Mouse (Mus musculus) lung, adult 2 months (tissue): ENCODE measurements around the gene Gapvd1. TPM values are rescaled to one million over a fixed set of nuclear protein-coding genes. Genes with fewer than 3 reads are reported as not detected.
"Not testable (repeated sequence)": the region's sequence is repeated elsewhere in the genome, so short reads cannot be mapped to it uniquely, and the experiment has no call there.

Source experiments
- DNase-seq: peaks from one replicate; pipeline ENCODE4 v3.0.0; 2022
- H3K4me1 ChIP-seq: fragments of 200-500 bp; 2 replicates; pipeline ENCODE4 v1.6.1; 2011; ENCODE audit warnings: low read length; ENCODE audit not compliant: control insufficient read depth, insufficient read depth
- H3K4me3 ChIP-seq: fragments of 200-500 bp; replicated peaks from 2 replicates; pipeline ENCODE3; 2011; ENCODE audit warnings: low read depth, mild to moderate bottlenecking, control low read depth, low read length; ENCODE audit errors: extremely low read depth
- CTCF ChIP-seq: fragments of 200-500 bp; IDR thresholded peaks from 2 replicates; pipeline ENCODE4 v1.5.1; 2011; ENCODE audit warnings: mild to moderate bottlenecking, low read length, control low read depth; ENCODE audit not compliant: insufficient read depth
- POLR2A ChIP-seq: fragments of 200-500 bp; IDR thresholded peaks from 2 replicates; pipeline ENCODE4 v1.6.1; 2011; ENCODE audit warnings: low read depth, mild to moderate bottlenecking, control low read depth, low read length, borderline replicate concordance; ENCODE audit errors: extremely low read depth
- WGBS: fragments of 180-500 bp; shearing (Covaris S2); methylation state at CpG from one replicate; pipeline ENCODE4 v1.1.7; 2018; 5-methylcytosine and 5-hydroxymethylcytosine counted together
- polyA plus RNA-seq: library from polyadenylated mRNA; depleted of rRNA; stranded (reverse); fragments of >200 nt; gene quantifications from 2 replicates; pipeline ENCODE4 v1.2.3, GENCODE M21; 2012

Gene Gapvd1
- polyA plus RNA-seq, 1 experiment = 20.3 TPM

DNA sequence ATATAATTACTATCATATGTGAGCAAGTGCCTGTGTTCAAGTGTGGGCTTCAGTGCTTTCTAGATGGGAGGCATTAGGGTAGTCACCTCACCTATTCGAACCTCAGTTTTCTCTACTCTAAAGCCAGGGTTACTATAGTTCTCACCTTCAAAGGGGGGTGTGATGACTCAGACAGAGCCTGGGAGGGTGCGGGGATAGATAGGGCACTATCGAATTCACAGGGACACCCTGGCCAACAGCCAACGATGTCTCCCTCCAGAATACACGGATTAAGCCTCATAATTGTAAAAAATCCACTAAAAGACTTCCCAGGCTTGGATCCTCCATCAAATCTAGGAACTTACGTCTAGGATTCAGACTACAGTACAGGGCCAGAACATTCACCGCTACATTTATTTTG is 40.4 kb upstream of the Gapvd1 start:
- DNase-seq = no peak
- TF ChIP-seq POLR2A (no peak), CTCF (no peak)
- H3K4me1 ChIP-seq = no peaks in the 10 kb centered on the region; the same call in 1 of the 2 replicates
- 88% methylated on average over 7 of the region's 7 CpGs for WGBS
- no peak overlapping the region for H3K4me3 ChIP-seq

DNA sequence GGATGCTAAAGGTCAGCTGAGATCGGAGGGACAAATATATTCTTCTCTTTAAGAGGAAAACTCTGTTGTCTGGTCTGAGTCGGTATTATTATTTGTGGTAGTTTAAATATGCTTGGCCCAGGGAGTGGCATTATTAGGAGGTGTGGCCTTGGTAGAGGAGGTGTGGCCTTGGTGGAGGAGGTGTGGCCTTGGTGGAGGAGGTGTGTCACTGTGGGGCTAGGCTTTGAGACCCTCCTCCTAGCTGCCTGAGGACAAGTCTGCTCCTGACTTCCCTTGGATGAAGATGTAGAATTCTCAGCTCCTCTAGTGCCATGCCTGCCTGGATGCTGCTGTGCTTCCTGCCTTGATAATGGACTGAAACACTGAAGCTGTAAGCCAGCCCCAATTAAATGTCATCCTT is 39.5 kb upstream of the Gapvd1 start:
- Histone ChIP-seq H3K4me1 (no peaks in the 10 kb centered on the region; the same call in 1 of the 2 replicates), H3K4me3 (no peak overlapping the region)
- 93% methylated on average over 2 of the region's 2 CpGs for WGBS
- no peak for DNase-seq
- TF ChIP-seq POLR2A (no peak), CTCF (no peak)

DNA sequence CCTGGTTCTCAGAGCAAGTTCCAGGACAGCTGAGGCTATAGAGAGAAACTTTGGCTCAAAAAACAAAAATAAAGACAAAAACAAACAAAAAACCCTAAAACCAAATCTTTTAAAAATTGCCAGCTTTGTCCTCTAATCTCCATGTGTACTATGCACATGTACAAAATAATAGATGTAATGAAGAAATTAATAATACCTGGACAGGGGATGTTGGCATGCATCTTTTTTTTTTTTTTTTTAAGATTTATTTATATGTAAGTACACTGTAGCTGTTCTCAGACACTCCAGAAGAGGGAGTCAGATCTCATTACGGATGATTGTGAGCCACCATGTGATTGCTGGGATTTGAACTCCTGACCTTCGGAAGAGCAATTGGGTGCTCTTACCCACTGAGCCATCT is 37.5 kb upstream of the Gapvd1 start:
- H3K4me3 ChIP-seq, H3K4me1 ChIP-seq, DNase-seq: not testable (repeated sequence)
- WGBS = 79% methylated on average over 2 of the region's 2 CpGs

DNA sequence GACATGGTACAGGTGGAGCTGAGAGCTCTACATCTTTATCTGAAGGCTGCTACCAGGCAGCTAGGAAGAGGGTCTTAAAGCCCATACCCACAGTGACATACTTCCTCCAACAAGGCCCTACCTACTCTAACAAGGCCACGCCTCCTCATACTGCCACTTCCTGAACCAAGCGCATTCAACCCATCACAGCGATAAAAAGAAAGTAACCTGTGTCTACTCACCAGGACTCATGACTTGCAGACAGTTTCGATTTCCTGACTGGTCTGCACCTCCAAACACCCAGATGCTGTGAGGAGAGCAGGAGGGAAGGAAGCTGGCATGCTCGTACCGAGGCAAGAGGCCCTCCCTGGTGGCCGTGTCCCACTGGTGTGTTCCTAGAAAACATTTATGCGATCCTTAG is 35.2 kb upstream of the Gapvd1 start:
- 86% methylated on average over 8 of the region's 8 CpGs for WGBS
- H3K4me3 ChIP-seq = peak overlapping the region; percentile 39
- no peak for DNase-seq
- no peaks in the 10 kb centered on the region for H3K4me1 ChIP-seq
- TF ChIP-seq POLR2A (no peak), CTCF (no peak)

DNA sequence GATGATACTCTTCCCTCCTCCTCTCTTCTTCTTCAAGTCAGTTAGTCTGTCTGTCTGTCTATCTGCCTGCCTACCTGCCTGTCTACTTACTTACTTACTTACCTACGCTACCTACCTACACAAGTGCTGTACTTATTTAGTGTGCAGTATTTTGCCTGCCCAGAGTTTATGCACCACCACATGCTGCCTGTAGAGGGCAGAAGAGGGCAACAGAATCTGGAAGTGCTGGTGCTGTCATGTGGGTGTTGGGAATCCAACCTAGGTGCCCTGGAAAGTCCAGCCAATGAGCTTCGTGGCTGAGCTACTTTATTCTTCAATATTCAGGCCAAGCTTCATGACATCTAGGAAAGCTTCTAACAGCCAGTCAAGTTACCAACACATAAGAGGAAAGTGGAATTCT is 29.1 kb upstream of the Gapvd1 start:
- H3K4me1 ChIP-seq = no peaks in the 10 kb centered on the region
- 63% methylated on average over 2 of the region's 2 CpGs for WGBS
- no peak overlapping the region for H3K4me3 ChIP-seq
- TF ChIP-seq POLR2A (no peak), CTCF (peak; percentile 92)
- DNase-seq = peak; percentile 59

DNA sequence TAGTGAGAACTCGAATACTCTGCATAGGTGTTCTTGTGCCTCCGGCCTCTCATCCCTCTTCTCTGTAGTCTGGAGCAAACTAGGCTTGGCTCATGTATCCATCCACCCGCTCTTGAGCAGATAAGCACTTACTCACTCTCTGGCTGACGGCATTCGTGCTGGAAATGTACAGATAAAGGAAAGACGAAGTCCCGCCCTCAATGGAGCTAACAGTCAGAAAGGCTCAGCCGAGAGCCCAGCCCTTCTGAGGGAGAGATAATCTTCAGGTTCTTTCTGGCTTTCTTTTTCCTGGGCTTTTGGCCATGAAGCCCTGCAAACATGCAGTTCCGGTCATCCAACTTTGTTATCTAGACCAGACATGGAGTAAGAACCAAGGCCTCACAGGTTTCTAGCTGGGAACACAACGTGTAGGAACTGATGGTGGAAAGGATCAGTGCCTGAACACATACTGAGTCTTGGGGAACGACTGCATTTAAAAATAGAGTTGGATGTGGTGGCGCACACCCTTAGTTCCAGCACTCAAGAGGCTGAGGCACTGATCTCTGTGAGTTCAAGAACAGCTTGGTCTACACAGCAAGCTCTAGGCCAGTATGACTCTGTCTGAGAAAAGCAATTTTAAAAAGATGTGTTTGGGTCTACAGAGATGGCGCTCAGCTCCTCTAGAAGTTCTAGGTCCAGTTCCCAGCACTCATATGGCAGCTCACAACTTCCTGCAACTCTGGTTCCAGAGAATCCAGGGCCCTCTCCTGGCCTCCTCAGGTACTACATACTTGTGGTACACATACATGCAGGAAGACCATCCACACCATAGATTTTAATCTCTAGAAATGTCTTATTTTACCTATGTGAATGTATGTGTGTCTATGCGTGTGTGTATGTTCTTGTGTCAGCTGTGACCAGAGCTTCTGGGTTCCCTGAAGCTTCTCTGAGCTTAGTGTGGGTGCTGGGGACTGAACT is 28.3 kb upstream of the Gapvd1 start:
- no peak for DNase-seq
- 85% methylated on average over 14 of the region's 14 CpGs for WGBS
- Histone ChIP-seq H3K4me3 (no peak overlapping the region), H3K4me1 (no peaks in the 10 kb centered on the region)
- no peak for TF ChIP-seq POLR2A
- TF ChIP-seq CTCF = no peak

DNA sequence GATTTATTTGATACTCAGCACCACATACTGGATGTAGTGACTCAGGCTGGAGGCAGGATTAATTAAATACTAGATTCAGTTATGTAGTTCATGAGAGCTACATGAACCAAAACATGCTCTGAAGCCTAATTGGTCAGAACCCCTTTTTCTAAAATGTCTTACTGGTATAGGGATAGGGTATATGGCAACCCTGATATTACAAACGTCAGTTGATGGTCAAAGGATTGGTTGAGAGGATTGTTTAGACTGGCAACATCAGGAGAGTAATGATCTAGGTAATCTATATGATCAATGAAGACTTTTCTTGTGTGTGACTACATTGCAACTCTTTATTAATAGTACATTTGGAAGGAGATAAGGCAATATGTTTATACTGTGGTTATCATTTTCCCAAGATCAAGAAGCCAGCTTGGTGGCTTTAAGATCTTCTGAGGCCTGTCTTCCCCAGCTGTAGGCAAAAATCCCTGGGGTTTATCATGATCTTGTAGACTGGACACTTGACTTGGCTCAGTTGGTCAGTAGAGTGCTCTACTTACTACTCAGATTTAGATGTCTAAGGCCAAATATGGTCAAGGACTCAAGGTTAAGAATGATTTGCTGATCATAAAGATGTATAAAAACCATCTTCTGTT is 22.3 kb upstream of the Gapvd1 start:
- Histone ChIP-seq H3K4me1 (peaks cover 24% of the 10 kb centered on the region), H3K4me3 (no peak overlapping the region)
- TF ChIP-seq POLR2A (no peak), CTCF (no peak)
- DNase-seq = no peak
- WGBS = 38% methylated on average over 1 of the region's 1 CpGs

DNA sequence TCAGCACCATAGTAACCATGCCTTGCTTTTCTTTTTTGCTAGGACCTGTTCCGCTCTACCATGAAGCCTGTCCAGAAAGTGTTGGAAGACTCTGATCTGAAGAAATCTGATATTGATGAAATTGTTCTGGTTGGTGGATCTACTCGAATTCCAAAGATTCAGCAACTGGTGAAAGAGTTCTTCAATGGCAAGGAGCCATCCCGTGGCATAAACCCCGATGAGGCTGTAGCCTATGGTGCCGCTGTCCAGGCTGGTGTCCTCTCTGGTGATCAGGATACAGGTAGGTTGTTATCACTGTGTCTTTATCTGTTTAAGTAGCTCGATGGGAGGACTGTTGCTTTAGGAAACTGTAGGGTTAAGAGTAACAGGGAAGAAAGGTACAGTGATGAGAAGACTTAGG is 19.5 kb upstream of the Gapvd1 start:
- Histone ChIP-seq H3K4me1 (peaks cover 24% of the 10 kb centered on the region), H3K4me3 (no peak overlapping the region)
- 70% methylated on average over 6 of the region's 6 CpGs for WGBS
- no peak for DNase-seq
- TF ChIP-seq POLR2A (no peak), CTCF (no peak)

DNA sequence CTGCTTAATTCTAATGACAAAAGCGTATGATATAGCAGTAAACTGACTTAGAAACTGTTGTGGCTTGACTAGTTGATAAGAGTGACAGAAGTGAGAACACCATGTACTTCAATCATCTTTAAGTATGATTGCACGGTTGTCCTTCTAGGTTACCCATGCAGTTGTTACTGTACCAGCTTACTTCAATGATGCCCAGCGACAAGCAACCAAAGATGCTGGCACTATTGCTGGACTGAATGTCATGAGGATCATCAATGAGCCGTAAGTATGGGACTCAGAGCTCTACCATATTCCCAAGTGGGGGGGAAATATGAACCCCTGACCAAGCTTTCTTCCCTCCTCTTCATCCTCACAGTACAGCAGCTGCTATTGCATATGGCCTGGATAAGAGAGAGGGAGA is 18.6 kb upstream of the Gapvd1 start:
- TF ChIP-seq POLR2A = no peak
- TF ChIP-seq CTCF = no peak
- 75% methylated on average over 4 of the region's 4 CpGs for WGBS
- Histone ChIP-seq H3K4me1 (peaks cover 24% of the 10 kb centered on the region), H3K4me3 (no peak overlapping the region)
- no peak for DNase-seq

DNA sequence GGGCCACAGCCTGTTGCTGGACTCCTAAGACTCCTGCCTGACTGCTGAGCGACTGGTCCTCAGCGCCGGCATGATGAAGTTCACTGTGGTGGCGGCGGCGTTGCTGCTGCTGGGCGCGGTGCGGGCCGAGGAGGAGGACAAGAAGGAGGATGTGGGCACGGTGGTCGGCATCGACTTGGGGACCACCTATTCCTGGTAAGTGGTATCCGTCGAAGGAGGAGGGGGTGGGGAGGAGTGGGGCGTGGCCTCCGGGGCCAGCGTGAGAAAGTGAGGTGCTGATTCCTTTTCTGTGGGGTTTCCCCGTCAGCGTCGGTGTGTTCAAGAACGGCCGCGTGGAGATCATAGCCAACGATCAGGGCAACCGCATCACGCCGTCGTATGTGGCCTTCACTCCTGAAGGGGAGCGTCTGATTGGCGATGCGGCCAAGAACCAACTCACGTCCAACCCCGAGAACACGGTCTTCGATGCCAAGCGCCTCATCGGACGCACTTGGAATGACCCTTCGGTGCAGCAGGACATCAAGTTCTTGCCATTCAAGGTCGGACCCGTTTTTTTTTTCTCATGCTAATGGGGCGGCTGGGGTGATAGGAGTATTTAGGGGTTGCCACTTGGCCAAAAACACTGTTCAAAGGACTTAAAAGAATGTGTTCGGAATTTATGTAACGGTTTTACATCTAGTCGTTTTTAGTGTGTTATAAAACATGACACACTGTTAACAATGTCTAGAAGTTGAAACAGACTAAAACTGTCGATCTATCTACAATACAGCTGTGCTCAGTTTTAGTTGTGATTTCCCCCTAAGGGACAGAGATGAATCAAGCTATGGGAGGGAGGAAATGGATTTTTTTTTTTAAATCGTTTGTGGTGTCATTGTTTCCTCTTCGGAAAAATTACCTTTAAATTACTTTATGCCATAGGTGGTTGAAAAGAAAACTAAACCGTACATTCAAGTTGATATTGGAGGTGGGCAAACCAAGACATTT is 17.5 kb upstream of the Gapvd1 start:
- TF ChIP-seq POLR2A (no peak; the same call in 1 of the 2 replicates), CTCF (no peak)
- H3K4me3 ChIP-seq = peak overlapping the region; percentile 71
- H3K4me1 ChIP-seq = peaks cover 23% of the 10 kb centered on the region
- under 1% methylated on average over 50 of the region's 50 CpGs for WGBS
- no peak for DNase-seq
